Mouse (Mus musculus) lung, postnatal 36 days (tissue): ENCODE measurements around the gene Tmem253.

Experiments
- DNase-seq: peaks from one replicate; pipeline ENCODE4 v3.0.0; 2022; ENCODE audit warnings: mixed read lengths

Tmem253 gene

GRCm38 (mm10) chr14:52008321-52009203 is 6.9 kb upstream of the Tmem253 start:
- peak; percentile 93 for DNase-seq

DNA sequence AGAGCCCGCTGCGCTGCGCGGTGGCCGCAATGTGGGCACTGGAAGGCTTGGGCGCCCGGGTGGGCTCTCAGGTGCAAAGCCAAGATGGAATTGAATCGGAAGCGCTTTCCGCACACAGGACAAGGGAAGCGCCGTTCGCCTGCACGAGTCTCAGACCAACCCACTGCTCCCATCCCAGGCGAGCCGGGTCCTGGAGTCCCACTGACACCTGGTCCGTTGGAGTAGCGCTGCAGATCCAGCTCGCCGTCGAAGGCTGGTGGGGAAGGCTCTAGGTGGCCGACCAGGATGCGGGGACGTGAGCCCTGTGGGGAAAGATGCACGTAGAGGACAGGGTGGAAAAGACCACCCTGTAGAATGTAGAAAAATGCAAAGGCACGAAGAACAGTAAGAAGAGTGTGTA is 6.1 kb upstream of the Tmem253 start:
- DNase-seq: no peak

GRCm38 (mm10) chr14:52009841-52010240 is 5.6 kb upstream of the Tmem253 start:
- DNase-seq: no peak

DNA sequence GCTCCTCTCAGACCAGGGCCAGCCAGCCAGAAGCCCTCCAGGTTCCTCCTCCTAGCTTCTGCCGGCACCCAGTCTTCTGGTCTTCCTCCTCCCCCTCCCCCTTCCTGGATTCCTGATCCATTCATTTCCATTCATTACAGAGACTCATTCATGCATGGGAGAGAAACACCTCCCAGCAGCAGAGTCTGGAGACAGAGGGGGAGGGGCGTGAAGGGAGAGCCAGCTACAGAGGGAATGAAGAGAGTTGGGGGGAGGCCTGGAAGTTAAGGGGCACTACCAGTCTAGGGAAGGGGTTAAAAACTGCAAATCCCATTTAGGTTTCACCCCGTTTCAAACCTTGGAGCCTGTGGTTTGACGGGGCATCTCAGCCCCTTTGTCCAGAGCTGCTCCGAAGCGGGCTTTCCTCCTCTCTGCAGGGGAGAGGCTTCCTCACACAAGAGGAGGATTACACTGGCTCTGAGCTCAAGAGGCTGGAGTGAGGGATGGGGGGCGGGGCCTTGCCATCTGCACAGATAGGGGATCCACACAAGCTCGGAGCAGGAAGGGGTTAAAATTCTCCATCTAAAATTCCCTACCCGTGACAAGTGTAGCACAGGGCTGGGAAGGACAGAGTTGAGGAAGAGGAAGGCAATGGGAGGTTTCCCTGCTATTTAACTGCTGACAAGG is 4.9 kb upstream of the Tmem253 start:
- DNase-seq: no peak

- no peak for DNase-seq
These were observed 3.8 kb upstream of the Tmem253 start for GRCm38 (mm10) chr14:52011683-52012082.

DNA sequence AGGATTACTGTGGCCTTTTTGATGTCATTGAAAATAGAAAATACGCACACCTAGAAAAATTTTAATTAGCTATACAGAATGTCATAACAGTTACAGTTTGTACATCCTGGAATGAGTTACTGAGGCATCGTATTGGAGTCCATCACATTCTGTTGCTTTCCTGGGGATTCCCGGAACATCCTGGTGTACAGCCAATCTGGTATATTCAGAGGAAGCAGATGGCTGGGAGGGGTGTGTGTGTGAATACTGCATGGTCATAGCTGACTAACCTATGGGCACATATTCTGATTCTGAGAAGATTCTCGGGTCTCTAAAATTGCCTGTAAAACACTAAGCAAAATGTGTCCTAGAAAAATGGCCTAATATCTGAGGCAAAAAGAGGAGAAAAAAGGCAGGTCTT is 3.4 kb upstream of the Tmem253 start:
- no peak for DNase-seq

GRCm38 (mm10) chr14:52012553-52012952 is 2.9 kb upstream of the Tmem253 start:
- DNase-seq: no peak

DNA sequence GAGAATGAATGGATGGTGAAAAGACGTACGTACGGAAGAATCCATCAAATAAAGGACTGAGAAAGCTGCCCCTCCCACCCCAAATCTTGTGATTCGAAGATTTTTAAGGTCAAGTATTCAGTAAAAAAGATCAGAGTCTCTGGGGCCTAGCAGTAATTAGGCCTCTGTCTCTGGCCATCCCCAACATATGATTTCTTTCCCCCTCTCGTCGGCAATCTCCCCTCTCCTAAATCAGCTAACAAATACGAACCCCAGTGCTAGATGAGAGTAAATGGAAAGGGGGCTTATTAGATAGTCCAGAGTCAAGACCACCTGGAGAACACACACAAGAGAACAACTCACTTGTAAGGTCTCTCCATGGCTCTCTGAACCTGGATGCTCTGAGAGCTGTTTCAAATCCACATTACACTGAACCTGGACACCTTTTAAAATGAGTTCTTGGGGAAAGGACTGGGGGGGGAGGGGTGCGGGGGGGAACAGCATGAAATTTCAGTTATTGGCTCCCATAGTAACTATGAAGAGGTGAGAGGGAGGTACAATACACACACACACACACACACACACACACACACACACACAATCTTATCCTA is 2.3 kb upstream of the Tmem253 start:
- DNase-seq: no peak

DNA sequence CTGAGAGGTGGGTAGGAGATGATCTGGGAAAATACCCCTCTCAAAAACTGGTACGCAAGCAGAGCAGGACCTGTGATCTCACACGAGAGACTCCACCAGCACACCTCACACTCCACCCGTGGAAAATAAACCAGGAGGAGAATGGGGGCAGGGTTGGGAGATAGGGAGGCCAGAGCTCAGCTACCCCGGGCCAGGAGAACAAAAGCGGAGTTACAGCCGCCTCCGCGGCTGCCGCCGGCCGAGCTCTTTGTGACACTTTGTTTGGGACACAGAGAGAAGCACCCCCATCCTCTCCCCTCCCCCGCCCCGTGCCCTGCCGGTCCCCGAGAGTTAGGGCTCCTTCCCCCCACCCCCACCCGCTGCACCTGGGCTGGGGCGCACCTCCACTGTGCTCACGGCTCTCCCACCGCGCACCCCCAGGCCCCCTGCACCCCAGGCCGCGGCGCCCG is 1.7 kb upstream of the Tmem253 start:
- peak; percentile 33 for DNase-seq

DNA sequence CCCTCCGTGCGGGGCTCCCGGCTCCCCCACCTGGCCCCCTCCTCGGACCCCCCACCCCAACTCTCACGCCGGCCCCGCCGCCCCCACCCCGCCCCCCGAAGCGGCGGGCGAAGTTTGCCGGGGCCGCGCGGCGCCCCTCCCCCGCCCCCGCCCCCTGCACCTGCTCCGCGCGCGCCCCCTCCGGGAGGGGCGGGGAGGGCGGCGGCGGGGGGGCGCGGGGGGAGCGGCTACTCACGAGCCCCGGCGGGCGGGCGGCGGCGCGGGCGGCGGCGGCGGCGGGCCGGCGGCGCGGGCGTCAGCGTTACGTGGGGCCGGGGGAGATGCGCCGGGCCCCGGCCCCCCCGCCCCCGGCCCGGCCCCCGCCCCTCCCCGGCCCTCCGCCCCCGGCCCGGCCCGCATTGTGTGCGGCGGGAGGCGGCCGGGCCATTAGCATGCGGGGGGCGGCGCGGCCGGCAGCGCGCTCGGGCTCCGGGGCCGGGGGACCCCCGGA is 1.1 kb upstream of the Tmem253 start:
- no peak for DNase-seq

- DNase-seq: peak; percentile 75
These were observed 622 bp upstream of the Tmem253 start for GRCm38 (mm10) chr14:52014761-52015311.

DNA sequence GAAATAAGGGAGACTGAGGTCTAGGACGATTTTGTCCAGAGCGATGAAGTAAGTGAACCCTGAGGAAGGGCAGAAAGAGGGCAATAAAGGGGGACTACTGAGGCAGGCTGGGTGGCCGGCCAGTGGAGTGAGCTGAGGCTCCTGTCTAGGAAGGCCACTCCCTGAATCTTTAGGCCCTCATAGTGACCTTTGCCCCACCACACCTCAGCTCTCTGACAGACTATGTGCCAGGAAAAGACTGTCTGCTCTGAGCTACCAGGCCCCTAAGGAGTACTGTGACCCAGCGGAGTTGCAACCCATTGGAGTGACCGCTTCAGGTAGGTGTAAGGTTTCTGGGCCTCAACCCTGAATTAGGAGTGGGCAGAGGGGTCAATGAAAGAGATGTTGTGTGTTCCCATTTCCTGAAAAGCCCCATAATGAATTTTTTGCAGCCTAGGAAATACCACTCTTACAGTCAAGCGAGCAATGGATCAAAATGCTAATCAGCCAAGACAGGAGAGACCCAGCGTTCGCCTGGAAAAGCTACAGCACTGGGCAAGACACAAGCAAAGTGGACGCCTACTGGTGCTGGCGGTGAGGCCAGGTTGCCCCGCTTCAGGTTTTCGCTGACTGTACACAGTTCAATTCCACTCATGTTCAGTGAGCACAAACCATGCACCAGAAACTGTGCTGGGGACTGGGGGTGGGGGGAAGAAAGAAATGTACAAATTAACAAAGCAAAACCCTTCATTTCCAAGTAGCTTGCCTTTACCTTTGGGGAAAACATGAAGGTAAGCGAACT is 1.4 kb downstream of the Tmem253 start:
- DNase-seq: no peak

GRCm38 (mm10) chr14:52017662-52018061 is 2.2 kb downstream of the Tmem253 start:
- no peak for DNase-seq

GRCm38 (mm10) chr14:52018248-52019050 is 3.0 kb downstream of the Tmem253 start:
- DNase-seq: no peak

GRCm38 (mm10) chr14:52019051-52019589 is 3.7 kb downstream of the Tmem253 start:
- DNase-seq: no peak

- peak; percentile 99 for DNase-seq
These were observed 4.3 kb downstream of the Tmem253 start for GRCm38 (mm10) chr14:52019590-52020340.

- peak; percentile 91 for DNase-seq
These were observed 5.2 kb downstream of the Tmem253 start, which contains the start of gene Zfp219 for GRCm38 (mm10) chr14:52020486-52021137. TSS of gene Zfp219 (minus strand) at chr14:52020733.

GRCm38 (mm10) chr14:52021138-52021529 is 5.7 kb downstream of the Tmem253 start:
- no peak for DNase-seq

- no peak for DNase-seq
These were observed 6.2 kb downstream of the Tmem253 start for GRCm38 (mm10) chr14:52021568-52022212.
